Mouse (Mus musculus) erythroblast, embryonic 14.5 days (primary cell): ENCODE data around the gene 2810004N23Rik.

Experiments
- GATA1 ChIP-seq: IDR thresholded peaks from 2 replicates; pipeline ENCODE4 v1.6.1; 2012; ENCODE audit warnings: low read length, inconsistent platforms, mixed read lengths
- TAL1 ChIP-seq: IDR thresholded peaks from 3 replicates; pipeline ENCODE4 v1.6.1; 2012; ENCODE audit warnings: low read length, inconsistent platforms, mixed read lengths

- TF ChIP-seq TAL1: no peak
- no peak for TF ChIP-seq GATA1
These were observed 33.9 kb upstream of the 2810004N23Rik start for GRCm38 (mm10) chr8:124896632-124897385.
